Mouse (Mus musculus): ENCODE measurements around the gene Rassf1.

Gene Rassf1

GRCm38 (mm10) chr9:107555701-107556100 lies 4.3 kb downstream of the Rassf1 start:
- DNase-seq (ENCODE audit: low read depth, low spot score) = no peak

- no peak for DNase-seq (ENCODE audit: low read depth, low spot score)
These were observed 5.0 kb downstream of the Rassf1 start for GRCm38 (mm10) chr9:107556346-107556745.

- DNase-seq (ENCODE audit: low read depth, low spot score) = peak; percentile 96
These were observed 11.8 kb downstream of the Rassf1 start, which contains the start of gene Tusc2 for GRCm38 (mm10) chr9:107563029-107563581. Gene Tusc2 (plus strand): TSS chr9:107563255.

DNA sequence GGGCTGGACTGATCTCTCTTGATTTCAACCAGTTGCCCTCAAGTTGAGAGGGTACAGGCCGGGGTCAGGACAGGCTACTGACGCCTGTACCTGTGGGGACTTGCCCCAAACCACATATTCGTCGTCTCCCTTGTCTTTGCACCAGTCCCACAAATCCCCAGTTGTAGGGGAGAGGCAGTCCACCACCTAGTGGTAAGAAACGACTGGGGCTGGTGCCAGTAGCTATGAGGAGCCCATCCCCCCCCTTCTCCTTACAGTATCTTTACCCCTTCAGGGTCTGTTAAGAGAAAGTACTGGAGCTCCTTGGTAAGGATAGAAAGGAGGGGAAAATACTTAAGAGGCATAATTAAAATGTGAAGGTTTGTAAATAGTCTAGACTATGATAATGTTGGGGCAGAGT lies 14.2 kb downstream of the Rassf1 start:
- DNase-seq (ENCODE audit: low read depth, low spot score) = peak; percentile 50

- peak; percentile 82 for DNase-seq (ENCODE audit: low read depth, low spot score)
These were observed 14.8 kb downstream of the Rassf1 start for GRCm38 (mm10) chr9:107566041-107566709.

DNA sequence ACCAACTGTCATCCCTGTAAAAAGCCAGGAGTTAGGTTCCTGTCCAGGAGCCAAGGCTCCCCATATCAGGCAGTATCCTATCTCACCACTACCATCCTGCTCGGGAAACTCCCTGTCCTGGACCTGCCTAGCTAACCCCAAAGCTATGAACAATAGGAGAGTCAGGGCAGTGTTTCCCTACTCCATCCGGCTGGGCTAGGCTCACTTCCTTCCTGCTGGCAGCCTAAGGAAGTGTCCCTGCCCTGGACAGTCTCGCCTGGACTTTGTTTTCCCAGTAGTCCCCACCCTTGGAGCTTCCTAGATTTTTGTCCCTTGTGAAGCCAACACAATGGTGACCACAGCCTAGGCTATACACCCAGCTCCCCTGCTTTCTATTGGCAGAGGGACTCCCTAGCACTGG lies 15.5 kb downstream of the Rassf1 start:
- DNase-seq (ENCODE audit: low read depth, low spot score) = no peak

GRCm38 (mm10) chr9:107567702-107568319 lies 16.5 kb downstream of the Rassf1 start, which contains the start of gene Hyal2:
Gene Hyal2 (plus strand): TSS chr9:107567945.
- DNase-seq (ENCODE audit: low read depth, low spot score) = no peak

DNA sequence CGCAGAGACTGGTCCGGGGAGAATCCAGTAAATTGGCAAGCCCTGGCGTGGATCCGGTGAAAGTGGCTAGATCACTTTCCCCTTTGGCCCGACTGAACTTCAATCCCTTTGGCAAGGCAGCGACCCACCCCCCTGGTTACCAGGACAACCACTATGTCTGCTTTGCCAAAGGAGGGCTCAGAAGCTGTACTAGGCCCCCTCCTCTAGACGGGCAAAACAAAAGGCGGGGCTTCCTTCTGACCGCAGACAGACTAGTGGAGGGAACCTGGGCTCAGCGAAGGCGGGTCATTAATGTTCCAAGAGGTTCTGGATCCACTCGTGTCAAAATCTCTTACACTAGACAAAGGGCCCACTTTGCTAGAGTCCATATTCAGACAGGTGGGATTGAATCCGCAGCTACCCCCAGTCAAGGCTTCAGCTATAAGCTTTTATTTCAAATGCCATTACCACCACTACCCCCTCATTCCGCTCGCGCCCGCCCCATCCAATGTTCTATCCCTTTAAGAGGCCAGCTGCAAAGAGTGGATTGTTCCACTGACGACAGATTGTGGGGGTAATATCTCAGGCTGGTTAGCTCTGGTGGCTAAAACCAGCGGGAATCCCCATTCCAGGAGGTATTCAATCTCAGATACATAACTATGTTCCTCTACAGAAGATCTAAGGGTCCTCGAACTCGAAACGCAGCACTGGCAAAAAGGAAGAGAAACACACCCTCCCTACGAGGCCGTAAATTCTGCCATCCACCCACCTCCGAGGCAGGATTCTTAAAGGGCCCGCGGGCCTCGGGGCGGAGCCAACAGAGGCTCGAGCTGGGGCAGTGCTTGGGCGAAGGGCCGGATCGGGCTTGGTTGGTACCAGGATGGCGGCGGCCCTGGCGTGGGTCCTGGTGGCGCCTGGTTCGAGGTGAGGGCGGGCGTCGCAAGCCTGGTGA lies 17.2 kb downstream of the Rassf1 start:
- peak; percentile 95 for DNase-seq (ENCODE audit: low read depth, low spot score)

DNA sequence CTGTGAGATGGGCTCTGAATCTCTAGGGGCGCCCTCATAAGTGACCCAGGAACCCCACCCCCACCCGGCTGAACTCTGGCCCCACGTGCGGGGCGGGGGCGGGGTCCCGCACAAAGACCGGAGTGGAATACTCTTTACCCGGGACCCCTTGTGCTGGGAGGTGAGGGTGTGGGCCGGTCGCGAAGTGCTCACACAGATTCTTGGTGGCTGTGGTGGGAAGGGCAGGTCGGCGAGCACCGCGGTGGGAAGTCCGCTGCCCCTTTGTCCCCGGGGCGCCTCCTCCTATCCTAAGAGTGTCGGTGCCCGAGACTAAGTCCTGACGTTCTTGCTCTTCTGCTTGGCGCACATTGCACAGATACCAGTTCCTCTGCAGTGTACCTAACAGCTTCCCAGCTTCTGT lies 17.9 kb downstream of the Rassf1 start:
- DNase-seq (ENCODE audit: low read depth, low spot score) = no peak

GRCm38 (mm10) chr9:107570016-107570415 lies 18.7 kb downstream of the Rassf1 start:
- no peak for DNase-seq (ENCODE audit: low read depth, low spot score)

GRCm38 (mm10) chr9:107570845-107571244 lies 19.5 kb downstream of the Rassf1 start:
- DNase-seq (ENCODE audit: low read depth, low spot score) = no peak

DNA sequence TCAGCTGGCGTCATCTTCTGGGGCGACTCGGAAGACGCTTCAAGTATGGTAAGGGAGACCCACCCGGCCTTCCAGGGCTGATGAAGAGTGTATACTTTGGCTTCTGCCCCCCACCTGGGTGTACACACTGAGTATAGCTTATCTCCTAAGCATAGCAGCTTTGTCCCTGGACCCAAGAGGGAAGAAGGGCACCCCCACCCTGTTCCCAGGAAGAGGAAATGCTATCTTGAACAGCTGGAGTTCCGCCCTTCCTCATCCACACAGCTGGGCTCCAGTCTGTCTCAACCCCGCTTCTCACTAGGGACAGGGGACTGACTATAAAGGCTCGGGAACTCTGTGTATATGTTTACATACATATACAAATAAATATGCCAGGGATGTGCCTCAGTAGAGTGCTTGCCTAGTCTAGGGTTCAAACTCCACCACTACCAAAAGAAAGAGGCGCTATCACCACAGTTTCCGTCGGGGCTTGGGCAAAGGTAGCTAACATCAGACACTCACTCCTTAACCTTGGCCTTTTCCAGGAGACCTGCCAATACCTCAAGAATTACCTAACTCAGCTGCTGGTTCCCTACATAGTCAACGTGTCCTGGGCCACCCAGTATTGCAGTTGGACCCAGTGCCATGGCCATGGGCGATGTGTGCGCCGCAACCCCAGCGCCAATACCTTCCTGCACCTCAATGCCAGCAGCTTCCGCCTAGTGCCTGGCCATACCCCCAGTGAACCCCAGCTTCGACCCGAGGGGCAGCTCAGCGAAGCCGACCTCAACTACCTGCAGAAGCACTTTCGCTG lies 20.4 kb downstream of the Rassf1 start:
- DNase-seq (ENCODE audit: low read depth, low spot score) = no peak

- no peak for DNase-seq (ENCODE audit: low read depth, low spot score)
These were observed 20.9 kb downstream of the Rassf1 start for GRCm38 (mm10) chr9:107572327-107572662.

DNA sequence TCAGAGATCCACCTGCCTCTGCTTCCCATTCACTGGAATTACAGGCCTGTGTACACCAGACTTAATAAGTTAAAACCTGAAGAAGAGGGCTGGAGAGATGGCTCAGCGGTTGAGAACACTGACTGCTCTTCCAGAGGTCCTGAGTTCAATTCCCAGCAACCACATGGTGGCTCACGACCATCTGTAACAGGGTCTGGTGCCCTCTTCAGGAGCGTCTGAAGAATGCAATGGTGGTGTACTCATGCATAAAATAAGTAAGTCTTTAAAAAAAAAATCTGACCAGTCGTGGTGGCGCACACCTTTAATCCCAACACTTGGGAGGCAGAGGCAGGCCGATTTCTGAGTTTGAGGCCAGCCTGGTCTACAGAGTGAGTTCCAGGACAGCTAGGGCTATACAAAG lies 22.4 kb downstream of the Rassf1 start:
- DNase-seq (ENCODE audit: low read depth, low spot score) = peak; percentile 60

GRCm38 (mm10) chr9:107575579-107576356 lies 24.4 kb downstream of the Rassf1 start:
- DNase-seq (ENCODE audit: low read depth, low spot score) = no peak

DNA sequence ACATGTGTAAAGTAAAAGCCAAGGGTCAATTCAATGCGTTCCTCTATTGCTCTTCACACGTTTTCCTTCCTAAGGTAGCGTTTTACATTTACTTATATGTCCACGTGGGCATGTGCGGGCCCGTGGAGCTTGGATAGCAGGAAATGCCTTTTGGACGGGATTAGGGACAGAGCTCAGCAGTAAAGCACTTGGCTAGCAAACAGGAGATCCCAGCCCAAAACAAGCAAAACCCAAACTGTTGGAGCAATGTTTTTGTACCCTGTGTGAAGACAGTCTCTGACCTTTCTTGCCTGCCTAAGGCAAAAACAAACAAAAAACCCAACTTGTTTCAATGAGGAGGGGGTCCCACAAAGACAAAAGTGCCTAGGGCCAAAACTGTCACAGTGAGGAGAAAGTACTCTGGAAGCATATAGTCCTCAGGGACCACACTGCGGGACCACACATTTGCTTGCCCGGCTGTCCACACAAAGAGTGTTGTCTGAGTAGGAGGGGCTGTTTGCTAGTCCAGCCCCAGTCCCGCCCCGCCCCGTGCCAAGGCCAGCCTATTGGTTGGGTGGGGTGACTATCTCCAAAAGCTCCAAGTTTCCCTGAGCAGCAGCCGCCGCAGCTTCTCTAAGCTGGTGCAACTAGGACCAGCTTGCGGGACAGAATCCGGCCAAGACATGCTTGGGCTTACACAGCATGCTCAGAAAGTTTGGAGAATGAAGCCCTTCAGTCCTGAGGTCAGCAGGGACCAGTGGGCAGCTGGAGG lies 25.2 kb downstream of the Rassf1 start, which contains the start of gene Hyal1:
Gene Hyal1 (plus strand): TSS at position 571 of the 751 bp plus-strand sequence.
- peak; percentile 59 for DNase-seq (ENCODE audit: low read depth, low spot score)

DNA sequence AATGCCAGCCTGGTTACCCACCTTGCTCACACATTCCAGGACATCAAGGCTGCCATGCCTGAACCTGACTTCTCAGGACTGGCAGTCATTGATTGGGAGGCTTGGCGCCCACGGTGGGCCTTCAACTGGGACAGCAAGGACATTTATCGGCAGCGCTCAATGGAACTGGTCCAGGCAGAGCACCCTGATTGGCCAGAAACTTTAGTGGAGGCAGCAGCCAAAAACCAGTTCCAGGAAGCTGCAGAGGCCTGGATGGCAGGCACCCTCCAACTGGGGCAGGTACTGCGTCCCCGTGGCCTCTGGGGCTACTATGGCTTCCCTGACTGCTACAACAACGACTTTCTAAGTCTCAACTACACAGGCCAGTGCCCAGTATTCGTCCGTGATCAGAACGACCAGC lies 26.5 kb downstream of the Rassf1 start:
- no peak for DNase-seq (ENCODE audit: low read depth, low spot score)

DNA sequence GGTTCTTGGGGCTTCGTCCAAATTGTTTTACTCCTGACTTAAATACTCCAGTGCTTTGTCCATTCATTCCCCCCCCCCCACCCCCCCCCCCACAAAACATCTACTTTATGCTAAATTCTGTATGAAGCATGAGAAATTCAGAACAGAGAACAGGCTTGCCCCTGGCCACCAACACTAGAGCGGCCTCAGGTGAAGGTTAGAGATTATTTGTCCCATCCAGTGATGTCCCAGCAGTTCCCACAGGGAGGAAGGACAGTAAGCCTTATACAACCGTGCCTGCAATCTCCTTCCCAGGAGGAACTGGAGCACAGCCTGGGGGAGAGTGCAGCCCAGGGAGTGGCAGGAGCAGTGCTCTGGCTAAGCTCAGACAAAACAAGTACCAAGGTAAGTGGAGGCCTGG lies 27.2 kb downstream of the Rassf1 start, which contains the start of gene Naa80:
Gene Naa80 (plus strand): TSS at position 301 of the 400 bp plus-strand sequence.
- no peak for DNase-seq (ENCODE audit: low read depth, low spot score)

All from A20 (cell line).